Mouse (Mus musculus): Measurements from ENCODE around the gene Cst11. TPM values are rescaled to one million over a fixed set of nuclear protein-coding genes. Genes with fewer than 3 reads are reported as not detected.

The Cst11 gene
- total RNA-seq, 2 experiments from 2014 or later = not detected

Other genes with a start within 250 kb of the Cst11 start
- gene Nxt1, start 98.9 kb downstream of the Cst11 start, total RNA-seq (2021) = 10 to 100 TPM; 12.9 to 15.9 TPM
- 10 to 100 TPM; 29.5 to 31.5 TPM for gene Gzf1, start 90.5 kb downstream of the Cst11 start, total RNA-seq (2021)
- 100 to 1,000 TPM; 362 to 386 TPM for gene Napb, start 39.0 kb downstream of the Cst11 start, total RNA-seq (2021)
- gene Cstl1, start 21.1 kb downstream of the Cst11 start, total RNA-seq (2021) = 1 to 10 TPM in 1 of 2 experiments, under 1 TPM in 1; 0.79 to 1.2 TPM
- gene 8030411F24Rik, start 10.5 kb upstream of the Cst11 start, total RNA-seq (2021) = not detected
- gene Cst12, start 17.9 kb upstream of the Cst11 start, total RNA-seq (2021) = 1 to 10 TPM; 1.4 to 4.3 TPM
- gene Cst8, start 27.3 kb upstream of the Cst11 start, total RNA-seq (2021) = not detected
- not detected for gene Cst13, start 48.6 kb upstream of the Cst11 start, total RNA-seq (2021)
- gene Cst9, start 63.6 kb upstream of the Cst11 start, total RNA-seq (2021) = not detected
- gene 9230104L09Rik, start 93.5 kb upstream of the Cst11 start, total RNA-seq (2021) = not detected
- 1,000 to 10,000 TPM; 2,004 to 2,127 TPM for gene Cst3, start 104.2 kb upstream of the Cst11 start, total RNA-seq (2021)
- not detected for gene Gm1330, start 231.8 kb upstream of the Cst11 start, total RNA-seq (2021)
- gene Gm10750, start 245.7 kb upstream of the Cst11 start, total RNA-seq (2021) = not detected

All from left cerebral cortex, adult 18-20 months (tissue).